Mouse (Mus musculus) MEL (cell line): ENCODE data around the gene Rnf6. TPM values are rescaled to one million over a fixed set of nuclear protein-coding genes. Genes with fewer than 3 reads are reported as not detected.

Source experiments
- DNase-seq: peaks from one replicate; pipeline ENCODE4 v3.0.0; 2011; ENCODE audit warnings: low read depth, low spot score
- H3K27ac ChIP-seq: 2 replicates; pipeline ENCODE4 v1.5.1; 2012; ENCODE audit warnings: low read depth, mild to moderate bottlenecking, control low read depth, low read length, moderate library complexity; ENCODE audit not compliant: control insufficient read depth
- H3K27me3 ChIP-seq, 2 experiments: fragments of 150-350 bp in 1 of 2; sonication (generic) in 1 of 2; 2 replicates each; pipeline ENCODE4 v1.6.1; 2012; ENCODE audit warnings: low read length in 2 of 2, mild to moderate bottlenecking in 2 of 2, improper control_type of control experiment in 1 of 2, moderate library complexity in 1 of 2; ENCODE audit not compliant: insufficient read depth in 2 of 2, control insufficient read depth in 1 of 2
- H3K36me3 ChIP-seq, 2 experiments: 2 replicates each; pipeline ENCODE4 v1.6.1; 2012 to 2014; ENCODE audit warnings: low read length in 2 of 2, improper control_type of control experiment in 1 of 2, inconsistent platforms in 1 of 2, mild to moderate bottlenecking in 1 of 2; ENCODE audit not compliant: insufficient read depth in 2 of 2, control insufficient read depth in 1 of 2
- H3K4me1 ChIP-seq, 2 experiments: fragments of 150-350 bp in 1 of 2; sonication (generic) in 1 of 2; 2 replicates each; pipeline ENCODE4 v1.6.1; 2012; ENCODE audit warnings: low read length in 2 of 2, improper control_type of control experiment in 1 of 2, mild to moderate bottlenecking in 1 of 2; ENCODE audit not compliant: insufficient read depth in 2 of 2, control insufficient read depth in 1 of 2
- H3K4me3 ChIP-seq, 2 experiments: fragments of 150-350 bp in 1 of 2; sonication (generic) in 1 of 2; 2 replicates each; pipeline ENCODE4 v1.5.1; 2012; ENCODE audit warnings: low read depth in 2 of 2, low read length in 2 of 2, mild to moderate bottlenecking in 2 of 2, moderate library complexity in 2 of 2, control low read depth in 1 of 2, improper control_type of control experiment in 1 of 2; ENCODE audit not compliant: control insufficient read depth in 1 of 2, insufficient read depth in 1 of 2
- H3K79me2 ChIP-seq: 2 replicates; pipeline ENCODE4 v1.6.1; 2012; ENCODE audit warnings: mild to moderate bottlenecking, low read length, moderate library complexity; ENCODE audit not compliant: control insufficient read depth, poor library complexity, insufficient read depth
- H3K9ac ChIP-seq: 2 replicates; pipeline ENCODE4 v1.6.1; 2012; ENCODE audit warnings: low read depth, mild to moderate bottlenecking, control low read depth, low read length, moderate library complexity; ENCODE audit not compliant: control insufficient read depth, poor library complexity, severe bottlenecking
- H3K9me3 ChIP-seq: fragments of 150-350 bp; sonication (generic); replicated peaks from 2 replicates; pipeline ENCODE4 v1.6.1; 2012; ENCODE audit warnings: mild to moderate bottlenecking, low read length, improper control_type of control experiment, moderate library complexity; ENCODE audit not compliant: insufficient read depth
- BHLHE40 ChIP-seq: IDR thresholded peaks from 2 replicates; pipeline ENCODE4 v1.6.1; 2012; ENCODE audit warnings: low read depth, mild to moderate bottlenecking, inconsistent platforms, low read length, improper control_type of control experiment, borderline replicate concordance
- CHD1 ChIP-seq: IDR thresholded peaks from 2 replicates; pipeline ENCODE4 v1.6.1; 2012; ENCODE audit warnings: low read depth, mild to moderate bottlenecking, inconsistent platforms, low read length, improper control_type of control experiment
- CHD2 ChIP-seq: IDR thresholded peaks from 2 replicates; pipeline ENCODE4 v1.6.1; 2011; ENCODE audit warnings: low read length, improper control_type of control experiment
- CTCF ChIP-seq, 3 experiments: IDR thresholded peaks in 2 of 3; conservative IDR thresholded peaks in 1 of 3; 2 replicates each; pipeline ENCODE4 v1.5.1; 2011 to 2012; ENCODE audit warnings: low read length in 3 of 3, low read depth in 2 of 3, mild to moderate bottlenecking in 2 of 3, improper control_type of control experiment in 1 of 3, inconsistent platforms in 1 of 3, mixed read lengths in 1 of 3, moderate library complexity in 1 of 3; ENCODE audit not compliant: control insufficient read depth in 1 of 3, insufficient read depth in 1 of 3, poor library complexity in 1 of 3, severe bottlenecking in 1 of 3
- E2F4 ChIP-seq: IDR thresholded peaks from 2 replicates; pipeline ENCODE4 v1.6.1; 2011; ENCODE audit warnings: low read depth, low read length, improper control_type of control experiment, borderline replicate concordance
- ETS1 ChIP-seq: IDR thresholded peaks from 2 replicates; pipeline ENCODE4 v1.6.1; 2012; ENCODE audit warnings: low read depth, mild to moderate bottlenecking, inconsistent platforms, low read length, improper control_type of control experiment, moderate library complexity
- GABPA ChIP-seq: IDR thresholded peaks from 2 replicates; pipeline ENCODE4 v1.6.1; 2012; ENCODE audit warnings: low read depth, mild to moderate bottlenecking, inconsistent platforms, low read length, improper control_type of control experiment, moderate library complexity
- HCFC1 ChIP-seq: IDR thresholded peaks from 2 replicates; pipeline ENCODE4 v1.6.1; 2012; ENCODE audit warnings: low read depth, mild to moderate bottlenecking, inconsistent platforms, low read length, improper control_type of control experiment, moderate library complexity
- JUND ChIP-seq: IDR thresholded peaks from 2 replicates; pipeline ENCODE4 v1.6.1; 2011; ENCODE audit warnings: low read depth, mild to moderate bottlenecking, improper control_type of control experiment, low read length
- MAFK ChIP-seq: IDR thresholded peaks from 2 replicates; pipeline ENCODE4 v1.6.1; 2011; ENCODE audit warnings: low read depth, mild to moderate bottlenecking, low read length, improper control_type of control experiment, borderline replicate concordance
- MAX ChIP-seq: IDR thresholded peaks from 2 replicates; pipeline ENCODE4 v1.6.1; 2011; ENCODE audit warnings: low read length, improper control_type of control experiment
- MAZ ChIP-seq: IDR thresholded peaks from 2 replicates; pipeline ENCODE4 v1.6.1; 2012; ENCODE audit warnings: low read depth, mild to moderate bottlenecking, inconsistent platforms, low read length, improper control_type of control experiment
- MXI1 ChIP-seq: IDR thresholded peaks from 2 replicates; pipeline ENCODE4 v1.6.1; 2011; ENCODE audit warnings: mild to moderate bottlenecking, low read depth, low read length, improper control_type of control experiment
- MYB ChIP-seq: IDR thresholded peaks from 2 replicates; pipeline ENCODE4 v1.6.1; 2011; ENCODE audit warnings: mild to moderate bottlenecking, low read depth, low read length, improper control_type of control experiment
- MYC ChIP-seq: IDR thresholded peaks from 2 replicates; pipeline ENCODE4 v1.6.1; 2011; ENCODE audit warnings: low read depth, mild to moderate bottlenecking, low read length, improper control_type of control experiment, moderate library complexity
- NELFE ChIP-seq: IDR thresholded peaks from 2 replicates; pipeline ENCODE4 v1.6.1; 2011; ENCODE audit warnings: low read depth, low read length, improper control_type of control experiment
- NRF1 ChIP-seq: IDR thresholded peaks from 2 replicates; pipeline ENCODE4 v1.6.1; 2014; ENCODE audit warnings: low read depth, mild to moderate bottlenecking, inconsistent platforms, low read length, improper control_type of control experiment, moderate library complexity; ENCODE audit not compliant: poor library complexity, insufficient read depth, severe bottlenecking
- POLR2A ChIP-seq, 2 experiments: IDR thresholded peaks; 2 replicates each; pipeline ENCODE4 v1.6.1; 2011 to 2012; ENCODE audit warnings: low read length in 2 of 2, mild to moderate bottlenecking in 2 of 2, control low read depth in 1 of 2, improper control_type of control experiment in 1 of 2, low read depth in 1 of 2, moderate library complexity in 1 of 2; ENCODE audit not compliant: control insufficient read depth in 1 of 2, insufficient read depth in 1 of 2, poor library complexity in 1 of 2
- POLR2AphosphoS2 ChIP-seq: IDR thresholded peaks from 2 replicates; pipeline ENCODE4 v1.6.1; 2011; ENCODE audit warnings: low read length, improper control_type of control experiment
- POLR2AphosphoS5 ChIP-seq: IDR thresholded peaks from 2 replicates; pipeline ENCODE4 v1.6.1; 2012; ENCODE audit warnings: low read depth, borderline replicate concordance, mild to moderate bottlenecking, inconsistent platforms, low read length, moderate library complexity, mixed read lengths
- RCOR1 ChIP-seq: IDR thresholded peaks from 2 replicates; pipeline ENCODE4 v1.6.1; 2012; ENCODE audit warnings: low read depth, mild to moderate bottlenecking, inconsistent platforms, low read length, improper control_type of control experiment
- SMC3 ChIP-seq: IDR thresholded peaks from 2 replicates; pipeline ENCODE4 v1.6.1; 2011; ENCODE audit warnings: low read depth, low read length, improper control_type of control experiment
- TAL1 ChIP-seq: IDR thresholded peaks from 2 replicates; pipeline ENCODE4 v1.6.1; 2012; ENCODE audit warnings: mild to moderate bottlenecking, inconsistent platforms, low read length, moderate library complexity, mixed read lengths
- TCF12 ChIP-seq: IDR thresholded peaks from 2 replicates; pipeline ENCODE4 v1.6.1; 2014; ENCODE audit warnings: low read depth, mild to moderate bottlenecking, inconsistent platforms, low read length, improper control_type of control experiment, moderate library complexity
- UBTF ChIP-seq: IDR thresholded peaks from 2 replicates; pipeline ENCODE4 v1.6.1; 2012; ENCODE audit warnings: low read depth, mild to moderate bottlenecking, inconsistent platforms, low read length, improper control_type of control experiment, moderate library complexity, borderline replicate concordance; ENCODE audit not compliant: insufficient read depth
- USF1 ChIP-seq: IDR thresholded peaks from 2 replicates; pipeline ENCODE4 v1.6.1; 2014; ENCODE audit warnings: low read depth, mild to moderate bottlenecking, inconsistent platforms, low read length, improper control_type of control experiment, moderate library complexity
- ZC3H11A ChIP-seq: IDR thresholded peaks from 2 replicates; pipeline ENCODE4 v1.6.1; 2012; ENCODE audit warnings: low read depth, mild to moderate bottlenecking, inconsistent platforms, low read length, improper control_type of control experiment
- ZKSCAN1 ChIP-seq: IDR thresholded peaks from 2 replicates; pipeline ENCODE4 v1.6.1; 2012; ENCODE audit warnings: low read depth, mild to moderate bottlenecking, inconsistent platforms, low read length, improper control_type of control experiment, moderate library complexity
- ZMIZ1 ChIP-seq: IDR thresholded peaks from 2 replicates; pipeline ENCODE4 v1.6.1; 2012; ENCODE audit warnings: low read depth, mild to moderate bottlenecking, inconsistent platforms, low read length, improper control_type of control experiment, moderate library complexity
- ZNF384 ChIP-seq: IDR thresholded peaks from 2 replicates; pipeline ENCODE4 v1.6.1; 2012; ENCODE audit warnings: low read depth, mild to moderate bottlenecking, inconsistent platforms, low read length, improper control_type of control experiment
- polyA plus RNA-seq, 2 experiments: library from polyadenylated mRNA; stranded (reverse) in 1 of 2; unstranded in 1 of 2; fragments of >175 nt in 1 of 2; fragments of >200 nt in 1 of 2; gene quantifications; 2 replicates each; pipeline versions ENCODE4 v1.2.1 to v1.2.4; 2012; ENCODE audit warnings: low replicate concordance in 2 of 2, low read depth in 1 of 2; ENCODE audit not compliant: insufficient read length in 2 of 2, insufficient read depth in 1 of 2, missing spikeins in 1 of 2
- total RNA-seq: library from RNA; depleted of rRNA; stranded (reverse); fragments of 300-350 nt; gene quantifications from 2 replicates; pipeline ENCODE4 v1.2.3, GENCODE M21; 2012

The Rnf6 gene
- total and polyA plus RNA-seq, 3 experiments = 44.9 to 70.1 (median 57.3) TPM

GRCm38 (mm10) chr5:146231655-146231996 is 10.3 kb upstream of the Rnf6 start:
- H3K9ac ChIP-seq = peak overlapping the region; percentile 85
- TF ChIP-seq UBTF (0 out of 2 replicates have a peak, but pooled peaks have one; percentile 73), E2F4 (no peak), JUND (no peak)
- peaks cover 14 to 20% of the 10 kb centered on the region in 2 experiments for H3K4me1 ChIP-seq
- peak overlapping the region; percentile 96; the same call in 1 of the 2 replicates for H3K27ac ChIP-seq
- H3K79me2 ChIP-seq = peaks cover 54% of the 10 kb centered on the region
- H3K36me3 ChIP-seq = peaks cover 11 to 32% of the 10 kb centered on the region in 2 experiments
- no peaks in the 10 kb centered on the region for H3K27me3 ChIP-seq
- peak overlapping the region; percentile 64 to 85 for H3K4me3 ChIP-seq
- H3K9me3 ChIP-seq = no peaks in the 10 kb centered on the region
- peak; percentile 79 for DNase-seq

GRCm38 (mm10) chr5:146230864-146231654 is 9.7 kb upstream of the Rnf6 start, which contains the start of gene Cdk8:
TSS of gene Cdk8 (plus strand) at chr5:146231230.
- peaks cover 49% of the 10 kb centered on the region for H3K79me2 ChIP-seq
- no peaks in the 10 kb centered on the region for H3K27me3 ChIP-seq
- peak within 1 kb of the TSS; percentile 85 for H3K9ac ChIP-seq
- H3K27ac ChIP-seq = peak within 1 kb of the TSS; percentile 96
- H3K9me3 ChIP-seq = no peaks in the 10 kb centered on the region
- peak; percentile 99 for DNase-seq
- peaks cover 9 to 27% of the 10 kb centered on the region in 2 experiments for H3K36me3 ChIP-seq
- peak within 1 kb of the TSS; percentile 64 to 85 for H3K4me3 ChIP-seq
- peaks cover 14 to 20% of the 10 kb centered on the region in 2 experiments for H3K4me1 ChIP-seq
- TF ChIP-seq JUND (no peak), HCFC1 (peak; percentile 90), POLR2AphosphoS5 (0 out of 2 replicates have a peak, but pooled peaks have one; percentile 17), MAFK (no peak), E2F4 (no peak), CHD2 (peak; percentile 11; the same call in 1 of the 2 replicates), ZNF384 (no peak), USF1 (peak; percentile 76), GABPA (no peak; the same call in 1 of the 2 replicates), TAL1 (no peak), ETS1 (peak; percentile 36; the same call in 1 of the 2 replicates), CTCF (IDR thresholded peaks at IDR 0.05 in 2 of 3, conservative IDR thresholded peaks at IDR 0.05 in 1 of 3; ENCODE audit: control insufficient read depth in 1 of 3, insufficient read depth in 1 of 3, low read depth in 2 of 3, low read length in 3 of 3, poor library complexity in 1 of 3, severe bottlenecking in 1 of 3) (0 out of 6 replicates have a peak, but pooled peaks of 1 of the 3 experiments have one; percentile 1), MXI1 (peak; percentile 96), ZMIZ1 (peak; percentile 86; the same call in 1 of the 2 replicates), ZC3H11A (no peak), RCOR1 (no peak), BHLHE40 (no peak), MYC (peak; percentile 98), NRF1 (peak; percentile 32; the same call in 1 of the 2 replicates), POLR2A (IDR thresholded peaks at IDR 0.05; ENCODE audit: control insufficient read depth in 1 of 2, insufficient read depth in 1 of 2, low read depth in 1 of 2, low read length in 2 of 2, poor library complexity in 1 of 2) (peak; percentile 95 to 96), MYB (no peak), ZKSCAN1 (no peak), MAZ (peak; percentile 85), TCF12 (peak; percentile 70), CHD1 (no peak), MAX (peak; percentile 94), POLR2AphosphoS2 (peak; percentile 68; the same call in 1 of the 2 replicates), SMC3 (no peak), NELFE (peak; percentile 92)
